Mouse (Mus musculus): ENCODE results near the gene Atg101. TPM values are rescaled to one million over a fixed set of nuclear protein-coding genes. Genes with fewer than 3 reads are reported as not detected.
A peak's percentile ranks its signal among the peaks of the same experiment; 100 is the strongest.

The Atg101 gene
- polyA plus RNA-seq, 1 experiment from 2014 or later: 61.2 TPM

DNA sequence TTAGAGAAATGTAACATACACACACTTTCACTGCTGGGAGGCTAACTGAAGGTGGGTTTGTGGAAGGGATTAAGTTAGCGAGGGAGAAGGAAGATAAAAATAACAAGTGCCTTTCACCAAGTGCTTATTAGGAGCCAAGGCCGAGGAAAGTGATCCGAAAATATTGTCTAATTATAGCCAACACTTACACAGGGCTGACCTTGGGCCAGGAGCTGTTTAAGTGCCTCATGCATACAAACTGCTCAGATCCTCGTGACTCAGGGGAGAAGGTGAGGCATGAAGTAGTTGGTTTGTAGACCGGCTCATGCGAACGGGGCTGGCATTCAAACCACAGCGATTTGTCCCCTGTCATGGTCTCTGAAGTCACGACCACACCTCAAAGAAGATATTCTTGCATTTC, 42.8 kb upstream of the Atg101 start:
- no peaks in the 10 kb centered on the region for H3K36me3 ChIP-seq (ENCODE audit: control insufficient read depth, insufficient read depth, low read length)
- no peaks in the 10 kb centered on the region for H3K9me3 ChIP-seq (ENCODE audit: control insufficient read depth, low read length)
- H3K9ac ChIP-seq (replicated peaks; ENCODE audit: low read length): no peak overlapping the region
- no peak overlapping the region for H3K4me3 ChIP-seq (replicated peaks; ENCODE audit: low read depth, low read length)
- no peaks in the 10 kb centered on the region for H3K27me3 ChIP-seq (ENCODE audit: control insufficient read depth, insufficient read depth, low read length)
- no peak overlapping the region for H3K27ac ChIP-seq (replicated peaks; ENCODE audit: low read depth, low read length)
- WGBS: 70% methylated on average over 9 of the region's 9 CpGs
- peak overlapping the region; percentile 40; the same call in 1 of the 2 replicates for H3K4me2 ChIP-seq (ENCODE audit: low read length)
- DNase-seq (no peak), ATAC-seq (ENCODE audit: low FRiP score, low TSS enrichment) (no peak)
- 0 out of 2 replicates have a peak, but pooled peaks cover 10% of the 10 kb centered on the region for H3K4me1 ChIP-seq (ENCODE audit: control insufficient read depth, insufficient read depth, low read length)

DNA sequence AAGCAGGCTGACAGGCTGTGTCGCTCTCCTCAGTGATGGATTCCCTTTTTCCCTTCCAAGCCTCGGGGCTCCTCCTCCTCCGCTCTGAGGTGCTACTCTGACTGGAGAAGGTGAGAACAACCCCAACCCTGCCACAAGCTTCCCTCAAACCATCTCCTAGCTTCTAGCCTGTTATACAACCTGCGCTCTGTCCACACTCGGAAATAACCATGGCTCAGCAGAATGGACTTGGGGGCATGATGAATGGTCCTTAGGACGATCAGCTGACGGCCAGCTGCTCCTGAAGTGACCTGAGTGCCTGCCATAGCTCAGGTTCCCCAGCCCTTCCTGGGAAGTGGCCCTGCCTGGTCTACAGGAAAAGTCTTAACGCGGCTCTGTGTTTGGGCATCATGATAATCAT, 42.2 kb upstream of the Atg101 start:
- Histone ChIP-seq H3K4me1 (ENCODE audit: control insufficient read depth, insufficient read depth, low read length) (0 out of 2 replicates have a peak, but pooled peaks cover 13% of the 10 kb centered on the region), H3K36me3 (ENCODE audit: control insufficient read depth, insufficient read depth, low read length) (no peaks in the 10 kb centered on the region), H3K4me2 (ENCODE audit: low read length) (no peak overlapping the region), H3K27ac (replicated peaks; ENCODE audit: low read depth, low read length) (no peak overlapping the region), H3K9ac (replicated peaks; ENCODE audit: low read length) (no peak overlapping the region), H3K27me3 (ENCODE audit: control insufficient read depth, insufficient read depth, low read length) (no peaks in the 10 kb centered on the region), H3K9me3 (ENCODE audit: control insufficient read depth, low read length) (no peaks in the 10 kb centered on the region), H3K4me3 (replicated peaks; ENCODE audit: low read depth, low read length) (no peak overlapping the region)
- DNase-seq (no peak), ATAC-seq (ENCODE audit: low FRiP score, low TSS enrichment) (no peak)
- 73% methylated on average over 9 of the region's 9 CpGs for WGBS

DNA sequence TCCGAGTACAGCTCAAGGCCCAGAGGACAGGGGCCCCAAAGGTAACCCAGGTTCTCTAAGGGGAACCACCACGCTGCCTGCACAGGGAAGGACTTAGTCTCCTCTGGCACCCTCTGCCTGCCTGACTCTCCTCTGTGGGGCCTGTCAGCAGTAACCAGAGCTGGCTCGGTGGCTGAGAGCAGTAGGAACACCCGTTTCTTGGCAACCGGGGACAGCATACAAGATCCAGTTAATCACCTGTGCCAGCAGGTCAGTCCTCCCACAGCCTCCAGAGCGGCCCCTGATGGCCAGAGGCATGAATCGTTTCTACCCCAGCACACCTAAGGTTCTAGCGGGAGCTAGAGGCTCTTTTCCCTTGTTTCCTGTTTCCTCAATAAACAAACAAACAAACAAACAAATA, 41.4 kb upstream of the Atg101 start:
- Histone ChIP-seq H3K4me1 (ENCODE audit: control insufficient read depth, insufficient read depth, low read length) (0 out of 2 replicates have a peak, but pooled peaks cover 14% of the 10 kb centered on the region), H3K9me3 (ENCODE audit: control insufficient read depth, low read length) (no peaks in the 10 kb centered on the region), H3K27ac (replicated peaks; ENCODE audit: low read depth, low read length) (no peak overlapping the region), H3K27me3 (ENCODE audit: control insufficient read depth, insufficient read depth, low read length) (no peaks in the 10 kb centered on the region), H3K36me3 (ENCODE audit: control insufficient read depth, insufficient read depth, low read length) (no peaks in the 10 kb centered on the region), H3K9ac (replicated peaks; ENCODE audit: low read length) (no peak overlapping the region), H3K4me2 (ENCODE audit: low read length) (no peak overlapping the region), H3K4me3 (replicated peaks; ENCODE audit: low read depth, low read length) (no peak overlapping the region)
- WGBS: 19% methylated on average over 8 of the region's 8 CpGs
- no peak for DNase-seq
- no peak for ATAC-seq (ENCODE audit: low FRiP score, low TSS enrichment)

DNA sequence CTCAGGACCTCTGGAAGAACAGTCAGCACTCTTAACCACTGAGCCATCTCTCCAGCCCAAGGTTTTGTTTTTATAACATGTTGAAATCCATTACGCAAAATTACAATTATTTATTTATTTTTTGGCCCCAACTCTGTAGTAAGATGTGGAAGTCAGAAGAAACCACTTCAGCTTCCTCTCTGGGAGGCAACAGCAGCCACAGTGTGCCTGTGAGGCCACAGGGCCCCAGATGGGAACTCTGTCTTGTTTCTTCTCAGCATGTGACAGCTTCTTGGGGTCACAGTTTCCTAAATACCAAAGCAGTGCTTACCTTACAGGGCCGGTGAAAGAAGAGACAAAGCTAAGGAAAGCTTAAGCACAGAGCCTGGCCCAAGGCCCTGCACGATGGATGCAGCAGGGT, 40.1 kb upstream of the Atg101 start:
- 0 out of 2 replicates have a peak, but pooled peaks cover 10% of the 10 kb centered on the region for H3K4me1 ChIP-seq (ENCODE audit: control insufficient read depth, insufficient read depth, low read length)
- no peak overlapping the region for H3K9ac ChIP-seq (replicated peaks; ENCODE audit: low read length)
- ATAC-seq (ENCODE audit: low FRiP score, low TSS enrichment): no peak

DNA sequence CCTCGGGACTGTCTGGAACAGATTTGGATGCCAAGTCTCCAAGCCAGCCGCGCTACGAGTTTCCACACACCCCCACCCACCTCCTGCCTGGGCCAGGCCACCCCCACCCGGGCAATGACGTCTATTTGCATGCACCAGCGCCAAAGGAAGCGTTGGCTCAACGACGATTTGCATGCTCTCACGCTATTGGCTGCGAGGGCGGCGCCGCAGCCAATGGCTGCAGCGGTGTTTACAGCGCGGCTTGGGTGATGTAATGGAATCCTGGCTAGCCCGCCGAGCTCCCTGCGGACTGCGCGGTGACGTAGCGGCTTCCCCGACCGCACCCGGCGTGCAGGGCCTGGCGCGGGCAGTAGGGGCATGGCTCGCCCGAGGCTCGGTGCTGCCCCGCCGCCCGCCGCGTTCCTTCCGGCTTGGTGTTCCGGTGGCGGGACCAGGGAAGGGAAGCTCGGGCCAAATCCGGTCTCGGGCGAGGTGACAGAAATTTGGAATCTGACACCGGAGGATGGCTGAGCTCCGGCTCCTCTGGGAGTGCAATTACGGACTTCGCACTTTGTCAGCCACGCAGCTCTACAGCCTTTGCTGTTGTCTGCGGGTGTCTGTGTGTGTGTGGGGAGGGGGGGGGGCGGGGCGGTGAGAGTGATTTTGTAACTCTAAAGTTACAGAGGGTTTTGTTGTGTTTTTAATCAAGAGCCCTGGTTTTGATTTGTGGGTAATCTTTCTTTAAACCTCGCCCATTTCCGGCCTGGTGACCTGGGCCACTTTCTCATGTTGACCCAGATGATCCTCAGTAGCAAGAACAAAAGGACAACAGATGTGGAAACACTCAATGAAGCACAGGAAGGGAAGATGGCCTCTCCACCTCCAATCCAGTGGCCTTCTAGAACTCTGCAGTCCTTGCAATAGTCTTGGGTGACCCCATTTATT, 37.6 kb upstream of the Atg101 start:
- Histone ChIP-seq H3K9ac (replicated peaks; ENCODE audit: low read length) (peak overlapping the region; percentile 62), H3K4me1 (ENCODE audit: control insufficient read depth, insufficient read depth, low read length) (0 out of 2 replicates have a peak, but pooled peaks cover 8% of the 10 kb centered on the region), H3K4me3 (replicated peaks; ENCODE audit: low read depth, low read length) (peak overlapping the region; percentile 50), H3K36me3 (ENCODE audit: control insufficient read depth, insufficient read depth, low read length) (no peaks in the 10 kb centered on the region), H3K27ac (replicated peaks; ENCODE audit: low read depth, low read length) (peak overlapping the region; percentile 78), H3K4me2 (ENCODE audit: low read length) (peak overlapping the region; percentile 73), H3K27me3 (ENCODE audit: control insufficient read depth, insufficient read depth, low read length) (no peaks in the 10 kb centered on the region), H3K9me3 (ENCODE audit: control insufficient read depth, low read length) (no peaks in the 10 kb centered on the region)
- ATAC-seq (ENCODE audit: low FRiP score, low TSS enrichment) (peak; percentile 98), DNase-seq (peak; percentile 99)
- WGBS: 2% methylated on average over 56 of the region's 56 CpGs

More for the DNA sequence above, 40.1 kb upstream of the Atg101 start:
- H3K27me3 ChIP-seq (ENCODE audit: control insufficient read depth, insufficient read depth, low read length): no peaks in the 10 kb centered on the region
- no peak overlapping the region for H3K4me3 ChIP-seq (replicated peaks; ENCODE audit: low read depth, low read length)
- no peak overlapping the region for H3K27ac ChIP-seq (replicated peaks; ENCODE audit: low read depth, low read length)
- H3K36me3 ChIP-seq (ENCODE audit: control insufficient read depth, insufficient read depth, low read length): no peaks in the 10 kb centered on the region
- no peak overlapping the region for H3K4me2 ChIP-seq (ENCODE audit: low read length)
- no peak for DNase-seq
- H3K9me3 ChIP-seq (ENCODE audit: control insufficient read depth, low read length): no peaks in the 10 kb centered on the region
- 64% methylated on average over 3 of the region's 3 CpGs for WGBS

DNA sequence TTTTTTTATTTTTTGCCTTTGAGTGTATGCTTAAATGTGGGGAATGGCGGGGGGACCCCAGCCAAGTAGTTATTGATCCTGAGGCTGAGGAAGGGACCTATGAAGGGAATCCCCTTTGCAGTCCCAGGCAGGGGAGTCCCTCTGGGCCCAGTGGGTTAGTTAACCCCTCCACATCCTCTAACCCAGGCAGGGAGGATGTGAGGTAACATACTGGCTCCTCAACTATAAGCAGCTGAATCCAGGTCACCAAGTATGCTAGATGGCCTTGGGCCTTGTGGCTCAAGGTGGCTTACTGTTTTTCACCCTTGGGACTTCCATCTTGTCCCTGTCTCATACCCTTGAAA, 36.9 kb upstream of the Atg101 start:
- 78% methylated on average over 1 of the region's 1 CpGs for WGBS
- ATAC-seq (ENCODE audit: low FRiP score, low TSS enrichment) (no peak), DNase-seq (no peak)
- no peak overlapping the region; the same call in 1 of the 2 replicates for H3K27ac ChIP-seq (replicated peaks; ENCODE audit: low read depth, low read length)
- H3K4me1 ChIP-seq (ENCODE audit: control insufficient read depth, insufficient read depth, low read length): 0 out of 2 replicates have a peak, but pooled peaks cover 8% of the 10 kb centered on the region
- no peaks in the 10 kb centered on the region for H3K9me3 ChIP-seq (ENCODE audit: control insufficient read depth, low read length)
- no peaks in the 10 kb centered on the region for H3K36me3 ChIP-seq (ENCODE audit: control insufficient read depth, insufficient read depth, low read length)
- H3K27me3 ChIP-seq (ENCODE audit: control insufficient read depth, insufficient read depth, low read length): no peaks in the 10 kb centered on the region
- H3K9ac ChIP-seq (replicated peaks; ENCODE audit: low read length): no peak overlapping the region; the same call in 1 of the 2 replicates
- peak overlapping the region; percentile 73 for H3K4me2 ChIP-seq (ENCODE audit: low read length)
- H3K4me3 ChIP-seq (replicated peaks; ENCODE audit: low read depth, low read length): no peak overlapping the region

DNA sequence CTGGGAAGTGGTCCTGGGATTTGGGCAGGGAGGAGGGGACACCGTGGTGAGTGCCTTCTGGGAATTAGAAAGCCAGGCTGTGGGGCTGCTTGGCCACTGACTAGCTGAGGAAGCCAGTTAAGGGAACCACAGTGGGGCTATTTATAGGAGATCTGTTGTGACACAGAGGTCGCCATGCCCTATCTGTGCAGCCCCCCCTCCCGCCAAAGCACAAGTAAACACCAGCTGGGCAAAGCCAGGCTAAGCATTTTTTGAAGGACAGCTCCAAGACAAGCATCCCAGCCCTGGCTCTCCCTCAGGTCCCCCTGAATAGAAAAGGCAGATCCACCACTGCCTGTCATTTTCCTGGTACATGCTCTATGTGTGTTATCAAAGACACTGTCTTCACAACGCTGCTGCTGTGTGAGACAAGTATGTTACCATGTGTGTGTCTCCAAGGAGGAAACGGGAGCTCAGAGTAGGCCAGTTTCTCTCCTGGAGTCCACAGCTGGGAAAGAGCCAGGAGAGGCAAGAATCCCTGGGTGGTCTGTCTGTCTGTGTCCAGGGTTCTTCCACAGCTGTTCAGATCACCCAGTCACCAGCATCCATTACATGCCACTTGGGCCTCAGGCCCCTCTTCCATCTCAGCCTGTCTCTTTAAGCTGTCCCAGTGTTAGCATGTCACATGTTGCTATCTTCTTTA, 35.9 kb upstream of the Atg101 start:
- Histone ChIP-seq H3K4me1 (ENCODE audit: control insufficient read depth, insufficient read depth, low read length) (0 out of 2 replicates have a peak, but pooled peaks cover 8% of the 10 kb centered on the region), H3K27me3 (ENCODE audit: control insufficient read depth, insufficient read depth, low read length) (no peaks in the 10 kb centered on the region), H3K9ac (replicated peaks; ENCODE audit: low read length) (no peak overlapping the region), H3K9me3 (ENCODE audit: control insufficient read depth, low read length) (no peaks in the 10 kb centered on the region), H3K4me3 (replicated peaks; ENCODE audit: low read depth, low read length) (no peak overlapping the region), H3K27ac (replicated peaks; ENCODE audit: low read depth, low read length) (no peak overlapping the region), H3K4me2 (ENCODE audit: low read length) (no peak overlapping the region), H3K36me3 (ENCODE audit: control insufficient read depth, insufficient read depth, low read length) (no peaks in the 10 kb centered on the region)
- DNase-seq: no peak
- ATAC-seq (ENCODE audit: low FRiP score, low TSS enrichment): no peak
- WGBS: 70% methylated on average over 5 of the region's 5 CpGs

DNA sequence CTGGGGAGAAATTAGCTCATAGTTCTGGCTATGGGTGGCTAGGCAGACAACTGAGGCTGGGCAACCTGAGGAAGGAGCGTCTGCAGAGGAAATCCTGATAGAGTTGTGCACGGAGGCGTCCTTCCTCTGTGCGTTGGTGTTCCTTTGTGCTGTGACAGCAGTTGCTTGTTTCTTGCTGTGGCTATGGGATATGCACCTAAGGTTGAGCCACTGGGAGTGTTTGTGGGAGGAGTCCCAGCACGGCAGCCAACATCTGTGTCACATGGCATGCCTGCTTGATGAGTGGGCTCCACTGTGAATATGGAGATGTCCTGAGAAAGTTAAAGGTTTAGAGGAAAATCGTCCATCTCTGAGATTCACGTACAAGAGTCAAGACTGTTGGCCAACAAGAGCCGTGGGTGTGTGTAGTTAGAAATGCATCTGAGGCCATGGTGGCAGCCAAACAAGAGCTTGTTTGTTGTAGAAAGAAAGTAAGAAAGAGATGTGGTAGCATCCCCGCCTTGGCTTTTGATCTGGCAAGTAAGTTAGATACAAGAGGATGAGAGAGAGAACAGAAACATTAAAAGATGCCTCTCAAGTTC, 33.8 kb upstream of the Atg101 start:
- Histone ChIP-seq H3K9me3 (ENCODE audit: control insufficient read depth, low read length) (no peaks in the 10 kb centered on the region), H3K27ac (replicated peaks; ENCODE audit: low read depth, low read length) (no peak overlapping the region), H3K4me1 (ENCODE audit: control insufficient read depth, insufficient read depth, low read length) (0 out of 2 replicates have a peak, but pooled peaks cover 15% of the 10 kb centered on the region), H3K4me3 (replicated peaks; ENCODE audit: low read depth, low read length) (no peak overlapping the region), H3K36me3 (ENCODE audit: control insufficient read depth, insufficient read depth, low read length) (no peaks in the 10 kb centered on the region), H3K27me3 (ENCODE audit: control insufficient read depth, insufficient read depth, low read length) (no peaks in the 10 kb centered on the region), H3K9ac (replicated peaks; ENCODE audit: low read length) (no peak overlapping the region), H3K4me2 (ENCODE audit: low read length) (no peak overlapping the region)
- ATAC-seq (ENCODE audit: low FRiP score, low TSS enrichment): no peak
- no peak for DNase-seq
- 88% methylated on average over 9 of the region's 9 CpGs for WGBS
